Mouse (Mus musculus): ENCODE data around the gene E2f6. TPM values are rescaled to one million over a fixed set of nuclear protein-coding genes. Genes with fewer than 3 reads are reported as not detected.

The E2f6 gene
- 5.7 and 28.5 TPM in 2 replicates for polyA plus RNA-seq (2021; fragmentation: Nextera tagmentation)
- long read RNA-seq, experiment 1, transcript E2f6-204 (8 exons, 2,362 nt) = major isoform, 6 of 26 reads
- long read RNA-seq, experiment 1, partial matches to known transcripts = 7 of 26 reads
- long read RNA-seq, experiment 1, other reads (novel, unspliced or antisense) = 6 of 26 reads
- long read RNA-seq, experiment 2, partial matches to known transcripts = 1 of 8 reads
- long read RNA-seq, experiment 2, other reads (novel, unspliced or antisense) = 6 of 8 reads

DNA sequence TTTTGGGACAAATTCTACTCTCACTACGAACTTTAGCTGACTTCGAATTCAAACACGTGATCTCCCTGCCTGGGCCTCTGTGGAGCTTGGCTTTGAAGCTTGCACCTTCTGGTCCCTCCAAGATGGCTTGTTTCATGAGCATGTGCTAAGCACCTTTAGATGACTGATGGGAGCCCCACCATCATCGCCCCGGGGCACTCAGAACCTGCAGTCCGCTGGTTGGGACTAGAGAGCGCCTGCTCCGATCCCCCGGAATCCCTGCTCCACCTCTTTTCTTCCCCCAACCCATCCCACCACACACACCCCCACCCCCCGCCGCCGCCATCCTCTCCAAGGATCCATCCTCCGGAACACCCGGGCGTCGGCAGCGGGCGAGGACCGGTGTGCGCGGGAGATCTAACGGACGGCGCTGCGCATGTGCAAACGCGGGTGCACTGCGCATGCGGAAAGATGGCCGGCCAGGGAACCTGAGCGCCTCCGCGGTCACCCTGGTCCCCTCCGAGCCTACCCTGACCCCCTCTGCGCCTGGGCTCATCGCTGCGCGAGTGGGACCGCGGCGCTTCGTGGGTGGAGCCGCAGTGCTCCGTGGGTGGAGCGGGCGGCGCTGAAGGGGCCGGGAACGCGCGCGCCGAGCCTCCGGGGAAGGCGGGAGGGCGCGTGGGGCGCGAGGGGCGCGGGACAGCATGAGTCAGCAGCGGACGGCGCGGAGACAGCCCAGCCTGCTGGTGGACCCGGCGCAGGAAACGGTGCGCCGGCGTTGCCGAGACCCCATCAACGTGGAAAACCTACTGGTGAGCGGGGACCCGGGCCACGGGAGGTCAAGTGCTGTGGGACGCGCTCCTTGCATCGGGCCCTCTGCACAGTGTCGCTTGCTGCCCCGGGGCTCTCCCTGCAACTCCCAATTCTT is at the start of gene E2f6:
Gene E2f6, plus strand, starts transcription at position 439 of the 907 bp plus-strand sequence.

GRCm38 (mm10) chr12:16800259-16800958 is 10.4 kb upstream of the E2f6 start, which contains the start of gene Greb1:
TSS of gene Greb1 (minus strand) at chr12:16800886.

Other genes starting within 250 kb of the E2f6 start
- 5.6 and 7.1 TPM in 2 replicates for gene Lpin1, start 200.0 kb upstream of the E2f6 start, polyA plus RNA-seq (2021; fragmentation: Nextera tagmentation)
- 240 and 282 TPM in 2 replicates for gene Ntsr2, start 157.6 kb upstream of the E2f6 start, polyA plus RNA-seq (2021; fragmentation: Nextera tagmentation)
- gene Greb1, start 10.1 kb upstream of the E2f6 start, polyA plus RNA-seq (2021; fragmentation: Nextera tagmentation) = 0.25 and 0.51 TPM in 2 replicates
- gene Rock2, start 83.9 kb downstream of the E2f6 start, polyA plus RNA-seq (2021; fragmentation: Nextera tagmentation) = 15.7 and 17.5 TPM in 2 replicates
- 0.74 and 1.2 TPM in 2 replicates for gene Pqlc3, start 189.4 kb downstream of the E2f6 start, polyA plus RNA-seq (2021; fragmentation: Nextera tagmentation)
- gene 2410004P03Rik, start 200.8 kb downstream of the E2f6 start, polyA plus RNA-seq (2021; fragmentation: Nextera tagmentation) = 1.7 and 2.1 TPM in 2 replicates